9 mouse cellular contexts compared by ENCODE assay signal in the genomic region with DNA sequence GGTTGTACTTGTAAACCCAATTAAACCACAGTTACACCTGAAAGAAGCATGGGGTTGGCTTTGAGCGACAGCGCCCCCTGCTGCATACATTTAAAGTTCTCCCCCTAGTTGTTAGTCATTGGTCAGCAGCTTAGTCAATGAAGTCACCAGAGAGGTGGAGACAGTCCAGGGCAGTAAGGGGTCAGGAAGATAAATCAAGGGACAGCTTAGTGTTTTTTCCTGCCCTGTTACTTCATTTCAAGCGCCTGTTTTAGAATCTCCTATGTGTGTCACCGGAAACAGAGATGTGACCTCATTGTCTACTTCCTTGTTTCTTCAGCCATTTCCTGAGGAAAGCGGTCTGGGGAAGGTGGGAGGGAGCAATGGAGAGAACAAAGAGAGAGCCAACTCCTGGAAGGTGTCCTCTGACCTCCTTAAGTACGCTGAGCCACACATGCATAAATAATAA. TPM values are rescaled to one million over a fixed set of nuclear protein-coding genes. Genes with fewer than 3 reads are reported as not detected.
DNase-seq lines count a peak whose midpoint lies in the region; ATAC-seq and TF ChIP-seq lines count a peak whose summit lies in the region.
"Had no signal": no experiment of that assay in that cellular context is flagged by ENCODE, and none has a peak within 500 bp of the region (broad histone marks: within the 10 kb centered on the region; RNA-seq: fewer than 3 reads in every experiment).

No protein-coding gene starts in this region.

- no peak for ATAC-seq in midbrain, embryonic 11.5 days (ENCODE audit: low FRiP score)
- no peak for ATAC-seq in midbrain, embryonic 16.5 days
- ATAC-seq in heart, postnatal 0 days (ENCODE audit: insufficient read depth, low read depth), result peak; percentile 84
- no peak for ATAC-seq in midbrain, postnatal 0 days (ENCODE audit: low FRiP score)

- no peaks in the 10 kb centered on the region for H3K9me3 ChIP-seq in midbrain, embryonic 11.5 days (ENCODE audit: control insufficient read depth, low read length)
- H3K9me3 ChIP-seq in midbrain, embryonic 16.5 days (replicated peaks; ENCODE audit: control insufficient read depth, low read length, poor library complexity, severe bottlenecking), result no peaks in the 10 kb centered on the region
- no peaks in the 10 kb centered on the region for H3K9me3 ChIP-seq in heart, postnatal 0 days (replicated peaks; ENCODE audit: control insufficient read depth, low read length)
- H3K9me3 ChIP-seq in limb, embryonic 10.5 days (replicated peaks), result no peaks in the 10 kb centered on the region
- no peaks in the 10 kb centered on the region for H3K9me3 ChIP-seq in midbrain, postnatal 0 days (ENCODE audit: low read length)
- H3K9me3 ChIP-seq: neural tube, embryonic 12.5 days had no signal

- H3K9ac ChIP-seq in midbrain, embryonic 11.5 days (ENCODE audit: low read length), result no peak overlapping the region
- H3K9ac ChIP-seq in midbrain, embryonic 16.5 days (ENCODE audit: low read depth, low read length), result no peak overlapping the region
- no peak overlapping the region for H3K9ac ChIP-seq in heart, postnatal 0 days (replicated peaks; ENCODE audit: low read depth, low read length)
- H3K9ac ChIP-seq in midbrain, postnatal 0 days (replicated peaks; ENCODE audit: low read length, poor library complexity, severe bottlenecking), result no peak overlapping the region
- H3K9ac ChIP-seq: neural tube, embryonic 12.5 days had no signal

- no peaks in the 10 kb centered on the region for H3K36me3 ChIP-seq in midbrain, embryonic 11.5 days (ENCODE audit: control insufficient read depth, insufficient read depth, low read length)
- H3K36me3 ChIP-seq in midbrain, embryonic 16.5 days (ENCODE audit: control insufficient read depth, insufficient read depth, low read length), result no peaks in the 10 kb centered on the region
- no peaks in the 10 kb centered on the region for H3K36me3 ChIP-seq in heart, postnatal 0 days (replicated peaks; ENCODE audit: control insufficient read depth, insufficient read depth, low read length)
- no peaks in the 10 kb centered on the region for H3K36me3 ChIP-seq in limb, embryonic 10.5 days
- H3K36me3 ChIP-seq in midbrain, postnatal 0 days (ENCODE audit: insufficient read depth, low read length), result no peaks in the 10 kb centered on the region
- H3K36me3 ChIP-seq: neural tube, embryonic 12.5 days had no signal

- 32% methylated on average over 6 of the region's 6 CpGs for WGBS in midbrain, embryonic 11.5 days
- 32% methylated on average over 6 of the region's 6 CpGs for WGBS in midbrain, embryonic 16.5 days
- WGBS in heart, postnatal 0 days, result 24% methylated on average over 6 of the region's 6 CpGs
- 26% methylated on average over 6 of the region's 6 CpGs for WGBS in limb, embryonic 10.5 days
- WGBS in midbrain, postnatal 0 days, result 35% methylated on average over 6 of the region's 6 CpGs

- peak; percentile 81 for TF ChIP-seq CTCF in heart, postnatal 0 days (IDR thresholded peaks at IDR 0.05; ENCODE audit: low read depth)
- peak; percentile 75 for TF ChIP-seq CTCF in midbrain, postnatal 0 days (IDR thresholded peaks at IDR 0.05)

- H3K4me3 ChIP-seq in midbrain, embryonic 11.5 days (ENCODE audit: low read depth, low read length), result no peak overlapping the region
- no peak overlapping the region for H3K4me3 ChIP-seq in midbrain, embryonic 16.5 days (ENCODE audit: low read depth, low read length)
- H3K4me3 ChIP-seq in heart, postnatal 0 days (ENCODE audit: low read depth, low read length), result no peak overlapping the region
- no peak overlapping the region for H3K4me3 ChIP-seq in limb, embryonic 10.5 days
- H3K4me3 ChIP-seq in midbrain, postnatal 0 days (ENCODE audit: low read depth, low read length), result no peak overlapping the region
- H3K4me3 ChIP-seq: neural tube, embryonic 12.5 days had no signal

- no peaks in the 10 kb centered on the region for H3K27me3 ChIP-seq in midbrain, embryonic 11.5 days (ENCODE audit: control insufficient read depth, insufficient read depth, low read length)
- no peaks in the 10 kb centered on the region for H3K27me3 ChIP-seq in midbrain, embryonic 16.5 days (ENCODE audit: control insufficient read depth, insufficient read depth, low read depth, low read length)
- H3K27me3 ChIP-seq in heart, postnatal 0 days (ENCODE audit: control insufficient read depth, insufficient read depth, low read length), result no peaks in the 10 kb centered on the region
- no peaks in the 10 kb centered on the region for H3K27me3 ChIP-seq in limb, embryonic 10.5 days (ENCODE audit: low read depth, poor library complexity, severe bottlenecking)
- no peaks in the 10 kb centered on the region for H3K27me3 ChIP-seq in midbrain, postnatal 0 days (ENCODE audit: insufficient read depth, low read length)
- H3K27me3 ChIP-seq: neural tube, embryonic 12.5 days had no signal

- peak; percentile 90 for DNase-seq in midbrain, embryonic 11.5 days (ENCODE audit: low spot score, missing footprints)
- peak; percentile 93 for DNase-seq in R1 (ENCODE audit: low read depth, low spot score)
- DNase-seq in embryo, embryonic 10 days (ENCODE audit: low spot score), result peak; percentile 79
- DNase-seq in heart, postnatal 0 days (ENCODE audit: low spot score), result peak; percentile 90
- DNase-seq in limb, embryonic 10.5 days (ENCODE audit: low spot score), result peak; percentile 74
- DNase-seq in midbrain, postnatal 0 days (ENCODE audit: low spot score), result peak; percentile 46
- peak; percentile 57 to 75 for DNase-seq in urinary bladder, postnatal 4 days (ENCODE audit: low spot score in 2 of 2)

- H3K4me1 ChIP-seq in midbrain, embryonic 11.5 days (ENCODE audit: control insufficient read depth, insufficient read depth, low read length), result peaks cover 4% of the 10 kb centered on the region; the same call in 1 of the 2 replicates
- H3K4me1 ChIP-seq in midbrain, embryonic 16.5 days (ENCODE audit: control insufficient read depth, insufficient read depth, low read length), result peaks cover 4% of the 10 kb centered on the region
- H3K4me1 ChIP-seq in heart, postnatal 0 days (ENCODE audit: control insufficient read depth, insufficient read depth), result peaks cover 5% of the 10 kb centered on the region
- H3K4me1 ChIP-seq in limb, embryonic 10.5 days, result peaks cover 29% of the 10 kb centered on the region
- no peaks in the 10 kb centered on the region; the same call in 1 of the 2 replicates for H3K4me1 ChIP-seq in midbrain, postnatal 0 days (ENCODE audit: insufficient read depth, low read length)

- H3K4me2 ChIP-seq in midbrain, embryonic 11.5 days, result no peak overlapping the region
- H3K4me2 ChIP-seq in midbrain, embryonic 16.5 days (ENCODE audit: low read length), result no peak overlapping the region
- H3K4me2 ChIP-seq in heart, postnatal 0 days (ENCODE audit: low read depth, low read length), result no peak overlapping the region
- no peak overlapping the region for H3K4me2 ChIP-seq in midbrain, postnatal 0 days (ENCODE audit: low read depth, low read length, poor library complexity, severe bottlenecking)
- H3K4me2 ChIP-seq: neural tube, embryonic 12.5 days had no signal

- H3K27ac ChIP-seq in midbrain, embryonic 11.5 days (ENCODE audit: low read depth, low read length), result no peak overlapping the region
- H3K27ac ChIP-seq in midbrain, embryonic 16.5 days (ENCODE audit: low read length), result no peak overlapping the region
- H3K27ac ChIP-seq in heart, postnatal 0 days (ENCODE audit: low read depth), result peak overlapping the region; percentile 47; the same call in 1 of the 2 replicates
- 0 out of 2 replicates have a peak overlapping the region, but pooled peaks have one; percentile 10 for H3K27ac ChIP-seq in limb, embryonic 10.5 days
- no peak overlapping the region for H3K27ac ChIP-seq in midbrain, postnatal 0 days (ENCODE audit: low read depth, low read length)
- H3K27ac ChIP-seq: neural tube, embryonic 12.5 days had no signal

- peak; percentile 98 for TF ChIP-seq EP300 in heart, postnatal 0 days (IDR thresholded peaks at IDR 0.05; ENCODE audit: low read depth)

RNA-seq across cellular contexts. Expression of a gene that starts 2.0 kb away (rescaled TPM):
- polyA plus RNA-seq in midbrain, embryonic 11.5 days (2014; fragmentation: Nextera tagmentation; extraction: Ambion mirVana), result 99.0 and 117 TPM in 2 replicates
- polyA plus RNA-seq in midbrain, embryonic 16.5 days (2015; fragmentation: Nextera tagmentation; extraction: Ambion mirVana), result 104 and 131 TPM in 2 replicates
- 81.1 and 146 TPM in 2 replicates for total RNA-seq in heart, postnatal 0 days (2014; rRNA removed; ENCODE audit: low replicate concordance)
- polyA plus RNA-seq in heart, postnatal 0 days (2015; fragmentation: Nextera tagmentation; extraction: Ambion mirVana), result 52.2 and 56.1 TPM in 2 replicates
- polyA plus RNA-seq in limb, embryonic 10.5 days (2016; fragmentation: Nextera tagmentation; extraction: Ambion mirVana), result 103 and 119 TPM in 2 replicates
- total RNA-seq in midbrain, postnatal 0 days (2014; rRNA removed), result 59.6 and 80.3 TPM in 2 replicates
- polyA plus RNA-seq in midbrain, postnatal 0 days (2015; fragmentation: Nextera tagmentation; extraction: Ambion mirVana), result 38.9 and 46.8 TPM in 2 replicates

RNA-seq across cellular contexts. Expression of a gene that starts 28.1 kb away (rescaled TPM):
- 154 and 157 TPM in 2 replicates for polyA plus RNA-seq in midbrain, embryonic 11.5 days (2014; fragmentation: Nextera tagmentation; extraction: Ambion mirVana)
- 127 and 144 TPM in 2 replicates for polyA plus RNA-seq in midbrain, embryonic 16.5 days (2015; fragmentation: Nextera tagmentation; extraction: Ambion mirVana)
- total RNA-seq in heart, postnatal 0 days (2014; rRNA removed; ENCODE audit: low replicate concordance), result 246 and 286 TPM in 2 replicates
- polyA plus RNA-seq in heart, postnatal 0 days (2015; fragmentation: Nextera tagmentation; extraction: Ambion mirVana), result 144 and 146 TPM in 2 replicates
- 199 and 202 TPM in 2 replicates for polyA plus RNA-seq in limb, embryonic 10.5 days (2016; fragmentation: Nextera tagmentation; extraction: Ambion mirVana)
- total RNA-seq in midbrain, postnatal 0 days (2014; rRNA removed), result 236 and 250 TPM in 2 replicates
- 196 and 210 TPM in 2 replicates for polyA plus RNA-seq in midbrain, postnatal 0 days (2015; fragmentation: Nextera tagmentation; extraction: Ambion mirVana)

RNA-seq across cellular contexts. Expression of a gene that starts 49.2 kb away (rescaled TPM):
- 0.14 TPM in 1 of 2 replicates, not detected in the other for polyA plus RNA-seq in midbrain, embryonic 11.5 days (2014; fragmentation: Nextera tagmentation; extraction: Ambion mirVana)
- polyA plus RNA-seq in midbrain, embryonic 16.5 days (2015; fragmentation: Nextera tagmentation; extraction: Ambion mirVana), result not detected in 2 replicates
- not detected in 2 replicates for total RNA-seq in heart, postnatal 0 days (2014; rRNA removed; ENCODE audit: low replicate concordance)
- not detected in 2 replicates for polyA plus RNA-seq in heart, postnatal 0 days (2015; fragmentation: Nextera tagmentation; extraction: Ambion mirVana)
- not detected in 2 replicates for polyA plus RNA-seq in limb, embryonic 10.5 days (2016; fragmentation: Nextera tagmentation; extraction: Ambion mirVana)
- 0.42 TPM in 1 of 2 replicates, not detected in the other for total RNA-seq in midbrain, postnatal 0 days (2014; rRNA removed)
- polyA plus RNA-seq in midbrain, postnatal 0 days (2015; fragmentation: Nextera tagmentation; extraction: Ambion mirVana), result not detected in 2 replicates
- polyA plus RNA-seq: neural tube, embryonic 12.5 days had no signal

RNA-seq across cellular contexts. Expression of a gene that starts 50.2 kb away (rescaled TPM):
- polyA plus RNA-seq in midbrain, embryonic 11.5 days (2014; fragmentation: Nextera tagmentation; extraction: Ambion mirVana), result 72.4 and 73.0 TPM in 2 replicates
- 39.8 and 41.3 TPM in 2 replicates for polyA plus RNA-seq in midbrain, embryonic 16.5 days (2015; fragmentation: Nextera tagmentation; extraction: Ambion mirVana)
- total RNA-seq in heart, postnatal 0 days (2014; rRNA removed; ENCODE audit: low replicate concordance), result 74.9 and 82.4 TPM in 2 replicates
- 18.3 and 19.0 TPM in 2 replicates for polyA plus RNA-seq in heart, postnatal 0 days (2015; fragmentation: Nextera tagmentation; extraction: Ambion mirVana)
- 78.8 and 79.5 TPM in 2 replicates for polyA plus RNA-seq in limb, embryonic 10.5 days (2016; fragmentation: Nextera tagmentation; extraction: Ambion mirVana)
- total RNA-seq in midbrain, postnatal 0 days (2014; rRNA removed), result 103 and 120 TPM in 2 replicates
- 29.7 and 30.4 TPM in 2 replicates for polyA plus RNA-seq in midbrain, postnatal 0 days (2015; fragmentation: Nextera tagmentation; extraction: Ambion mirVana)

RNA-seq across cellular contexts. Expression of a gene that starts 50.9 kb away (rescaled TPM):
- polyA plus RNA-seq in midbrain, embryonic 11.5 days (2014; fragmentation: Nextera tagmentation; extraction: Ambion mirVana), result 87.2 and 103 TPM in 2 replicates
- polyA plus RNA-seq in midbrain, embryonic 16.5 days (2015; fragmentation: Nextera tagmentation; extraction: Ambion mirVana), result 181 and 193 TPM in 2 replicates
- 3.6 and 34.6 TPM in 2 replicates for total RNA-seq in heart, postnatal 0 days (2014; rRNA removed; ENCODE audit: low replicate concordance)
- 131 and 136 TPM in 2 replicates for polyA plus RNA-seq in heart, postnatal 0 days (2015; fragmentation: Nextera tagmentation; extraction: Ambion mirVana)
- polyA plus RNA-seq in limb, embryonic 10.5 days (2016; fragmentation: Nextera tagmentation; extraction: Ambion mirVana), result 151 and 159 TPM in 2 replicates
- total RNA-seq in midbrain, postnatal 0 days (2014; rRNA removed), result 46.7 and 66.0 TPM in 2 replicates
- polyA plus RNA-seq in midbrain, postnatal 0 days (2015; fragmentation: Nextera tagmentation; extraction: Ambion mirVana), result 187 and 205 TPM in 2 replicates

Comparison
In these comparisons a context has a peak if more than half of its experiments do, and no peak if none do; other contexts are left out.
1. H3K27ac ChIP-seq: peak in heart, postnatal 0 days (single experiment) and limb, embryonic 10.5 days (single experiment); none in midbrain, embryonic 11.5 days (single experiment), midbrain, embryonic 16.5 days (single experiment) and midbrain, postnatal 0 days (single experiment).
2. Peak in every context shown above with its lines, with median percentiles within 50 percentile points of each other: DNase-seq.